Mouse (Mus musculus): Measurements from ENCODE around the gene Gars. TPM values are rescaled to one million over a fixed set of nuclear protein-coding genes. Genes with fewer than 3 reads are reported as not detected.

Gars gene
- polyA plus RNA-seq, 1 experiment from 2014 or later, result 172 TPM

DNA sequence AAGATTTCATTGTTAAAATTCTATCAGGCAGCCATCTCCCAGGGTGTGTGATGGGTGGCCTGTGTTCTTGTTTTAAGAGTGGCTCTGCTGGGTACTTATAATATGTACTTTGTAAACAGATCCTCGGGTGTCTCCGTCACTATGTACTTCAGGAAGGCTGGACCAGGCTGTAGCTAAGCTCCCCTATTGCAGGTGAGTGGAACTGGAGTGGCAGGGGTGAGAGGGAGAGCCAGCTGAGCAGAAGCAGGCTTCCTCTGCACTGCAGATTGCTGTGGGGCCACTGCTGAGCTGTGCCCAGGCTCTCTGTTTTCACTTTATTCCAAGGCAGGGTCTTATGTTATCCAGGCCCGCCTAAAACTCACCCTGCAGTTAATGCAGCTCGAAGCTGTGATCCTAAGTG, 35.4 kb upstream of the Gars start:
- H3K36me3 ChIP-seq (ENCODE audit: control insufficient read depth, insufficient read depth, low read length), result no peaks in the 10 kb centered on the region
- H3K4me3 ChIP-seq (ENCODE audit: low read depth, low read length), result no peak overlapping the region
- H3K27ac ChIP-seq (replicated peaks; ENCODE audit: low read depth, low read length), result no peak overlapping the region
- ATAC-seq (ENCODE audit: insufficient number of reproducible peaks, low FRiP score, low TSS enrichment, low read depth) (no peak), DNase-seq (ENCODE audit: low spot score) (no peak)
- 76% methylated on average over 4 of the region's 4 CpGs for WGBS
- H3K9me3 ChIP-seq (ENCODE audit: control insufficient read depth, low read length), result no peaks in the 10 kb centered on the region
- no peak overlapping the region for H3K9ac ChIP-seq (ENCODE audit: low read length)
- H3K27me3 ChIP-seq (ENCODE audit: control insufficient read depth, insufficient read depth, low read length), result no peaks in the 10 kb centered on the region
- H3K4me2 ChIP-seq (ENCODE audit: low read depth, severe bottlenecking), result no peak overlapping the region
- no peaks in the 10 kb centered on the region for H3K4me1 ChIP-seq (ENCODE audit: control insufficient read depth, insufficient read depth, low read length)

DNA sequence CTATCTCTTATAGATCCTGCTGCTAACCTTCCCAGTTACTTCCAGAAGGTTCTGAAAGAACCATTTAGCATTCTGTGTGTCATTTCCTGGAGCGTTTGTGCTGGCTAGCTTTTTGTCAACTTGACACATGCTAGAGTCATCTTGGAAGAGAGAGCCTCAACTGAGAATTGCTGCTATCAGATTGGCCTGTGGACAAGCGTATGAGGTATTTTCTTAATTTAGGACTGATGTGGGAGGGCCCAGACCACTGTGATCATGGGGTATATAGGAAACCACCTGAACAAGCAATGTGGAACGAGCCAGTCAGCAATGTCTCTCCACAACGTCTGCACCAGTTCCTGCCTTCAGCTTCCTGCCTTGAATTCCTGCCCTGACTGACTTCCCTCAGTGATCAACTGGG, 34.2 kb upstream of the Gars start:
- Histone ChIP-seq H3K36me3 (ENCODE audit: control insufficient read depth, insufficient read depth, low read length) (no peaks in the 10 kb centered on the region), H3K27me3 (ENCODE audit: control insufficient read depth, insufficient read depth, low read length) (no peaks in the 10 kb centered on the region), H3K9ac (ENCODE audit: low read length) (no peak overlapping the region), H3K4me3 (ENCODE audit: low read depth, low read length) (no peak overlapping the region), H3K4me2 (ENCODE audit: low read depth, severe bottlenecking) (no peak overlapping the region), H3K27ac (replicated peaks; ENCODE audit: low read depth, low read length) (no peak overlapping the region), H3K9me3 (ENCODE audit: control insufficient read depth, low read length) (no peaks in the 10 kb centered on the region), H3K4me1 (ENCODE audit: control insufficient read depth, insufficient read depth, low read length) (no peaks in the 10 kb centered on the region)
- no peak for ATAC-seq (ENCODE audit: insufficient number of reproducible peaks, low FRiP score, low TSS enrichment, low read depth)
- DNase-seq (ENCODE audit: low spot score), result no peak
- WGBS, result 68% methylated on average over 4 of the region's 4 CpGs

DNA sequence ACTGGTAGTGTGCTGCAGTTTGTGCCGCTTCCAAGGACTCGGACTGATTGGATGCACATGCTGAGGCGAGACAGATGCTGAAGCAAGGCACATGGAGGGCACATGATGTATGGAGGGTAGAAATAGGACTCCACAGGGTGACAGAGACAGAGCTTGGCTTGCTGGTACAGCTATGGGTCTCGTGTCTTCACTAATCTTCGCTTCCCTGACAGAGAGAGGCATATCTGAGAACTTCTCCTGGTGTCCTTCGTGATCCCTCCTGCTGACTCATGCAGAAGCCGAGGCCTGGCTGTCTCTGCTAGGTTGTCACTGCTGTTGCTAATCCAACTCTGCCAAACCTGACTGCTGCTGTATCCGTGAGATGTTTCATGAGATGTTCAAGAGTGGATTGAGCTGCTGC, 29.4 kb upstream of the Gars start:
- WGBS, result 86% methylated on average over 8 of the region's 8 CpGs
- Histone ChIP-seq H3K27me3 (ENCODE audit: control insufficient read depth, insufficient read depth, low read length) (no peaks in the 10 kb centered on the region), H3K36me3 (ENCODE audit: control insufficient read depth, insufficient read depth, low read length) (no peaks in the 10 kb centered on the region), H3K9me3 (ENCODE audit: control insufficient read depth, low read length) (no peaks in the 10 kb centered on the region), H3K4me3 (ENCODE audit: low read depth, low read length) (no peak overlapping the region), H3K9ac (ENCODE audit: low read length) (no peak overlapping the region), H3K27ac (replicated peaks; ENCODE audit: low read depth, low read length) (no peak overlapping the region), H3K4me2 (ENCODE audit: low read depth, severe bottlenecking) (no peak overlapping the region), H3K4me1 (ENCODE audit: control insufficient read depth, insufficient read depth, low read length) (no peaks in the 10 kb centered on the region)
- ATAC-seq (ENCODE audit: insufficient number of reproducible peaks, low FRiP score, low TSS enrichment, low read depth) (no peak), DNase-seq (ENCODE audit: low spot score) (no peak)

DNA sequence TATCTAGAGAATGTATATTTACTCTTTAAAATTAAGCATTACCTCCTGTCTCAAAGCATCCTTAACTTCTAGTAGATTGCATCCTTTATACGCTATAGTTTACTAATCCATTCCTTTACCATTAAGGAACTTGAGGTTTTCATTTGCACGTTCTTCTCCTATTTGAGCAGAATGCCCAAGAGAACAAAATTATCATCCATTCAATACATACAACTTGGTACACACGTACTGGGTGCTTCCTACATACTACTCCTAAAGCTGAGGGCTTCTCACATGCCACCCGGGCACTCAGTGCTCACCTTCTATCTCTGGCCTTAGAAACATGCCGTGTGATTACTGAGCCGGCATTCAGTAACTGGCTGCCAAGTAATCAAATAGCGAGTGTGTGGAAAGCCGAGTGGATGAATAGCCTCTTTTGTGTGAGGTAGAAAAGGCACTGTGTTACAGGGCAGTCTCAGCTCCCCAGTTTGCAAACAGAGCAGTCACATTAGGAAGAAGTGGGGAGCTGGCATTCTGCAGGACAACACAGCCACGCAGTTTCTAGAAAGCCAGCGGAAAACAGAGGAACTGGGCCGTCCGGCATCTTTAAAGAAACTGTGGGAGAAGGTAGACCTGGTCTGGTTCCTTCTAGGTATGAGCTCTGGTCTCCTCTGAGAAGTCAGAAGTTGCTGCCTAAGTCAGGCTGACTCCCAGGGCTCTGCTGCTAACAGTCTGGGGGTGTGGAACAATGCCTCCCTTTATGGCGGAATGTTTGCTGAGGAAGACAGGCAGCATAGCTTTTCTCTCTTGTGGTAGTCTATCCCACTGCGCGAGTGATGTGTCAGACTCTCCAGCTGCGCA, 28.2 kb upstream of the Gars start:
- H3K27ac ChIP-seq (replicated peaks; ENCODE audit: low read depth, low read length), result peak overlapping the region; percentile 89
- WGBS, result 47% methylated on average over 16 of the region's 16 CpGs
- peak overlapping the region; percentile 37 for H3K9ac ChIP-seq (ENCODE audit: low read length)
- no peaks in the 10 kb centered on the region for H3K9me3 ChIP-seq (ENCODE audit: control insufficient read depth, low read length)
- H3K36me3 ChIP-seq (ENCODE audit: control insufficient read depth, insufficient read depth, low read length), result no peaks in the 10 kb centered on the region
- peak; percentile 62; the same call in 1 of the 2 replicates for ATAC-seq (ENCODE audit: insufficient number of reproducible peaks, low FRiP score, low TSS enrichment, low read depth)
- H3K4me2 ChIP-seq (ENCODE audit: low read depth, severe bottlenecking), result peak overlapping the region; percentile 22
- peak overlapping the region; percentile 8; the same call in 1 of the 2 replicates for H3K4me3 ChIP-seq (ENCODE audit: low read depth, low read length)
- no peaks in the 10 kb centered on the region for H3K27me3 ChIP-seq (ENCODE audit: control insufficient read depth, insufficient read depth, low read length)
- DNase-seq (ENCODE audit: low spot score), result peak; percentile 43
- H3K4me1 ChIP-seq (ENCODE audit: control insufficient read depth, insufficient read depth, low read length), result no peaks in the 10 kb centered on the region

DNA sequence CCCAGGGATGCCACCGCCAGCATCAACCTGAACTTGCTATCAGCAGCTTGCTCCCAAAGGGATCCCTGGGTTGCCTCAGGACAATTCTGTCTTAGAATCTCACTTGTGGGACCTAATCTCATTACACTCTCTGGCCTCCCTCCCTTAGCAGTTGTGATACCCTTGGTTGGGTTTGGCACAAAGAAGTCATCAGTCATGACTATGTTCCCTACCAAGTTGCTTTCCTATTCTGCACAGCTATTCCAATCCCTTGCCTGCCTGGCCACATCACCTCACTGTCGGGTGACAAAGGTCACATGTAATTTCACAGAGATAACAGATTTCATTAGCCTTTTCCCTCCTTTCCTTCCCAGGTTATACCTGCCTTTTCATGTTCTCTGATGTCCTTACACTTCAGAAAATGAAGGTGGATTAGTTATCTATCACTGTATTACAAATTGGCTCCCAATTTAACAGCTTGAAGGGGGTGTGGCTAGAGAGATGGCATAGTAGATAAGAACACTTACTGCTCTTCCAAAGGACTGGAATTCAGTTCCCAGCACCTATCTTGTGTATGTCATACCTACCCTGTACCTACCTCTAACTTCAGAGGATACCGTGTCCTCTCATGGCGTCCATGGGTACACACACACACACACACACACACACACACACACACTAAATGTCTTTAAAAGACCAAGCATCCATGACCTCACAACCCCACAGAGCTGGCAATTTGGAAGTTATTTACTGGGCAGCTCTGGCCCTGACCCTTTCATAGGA, 27.3 kb upstream of the Gars start:
- DNase-seq (ENCODE audit: low spot score) (no peak), ATAC-seq (ENCODE audit: insufficient number of reproducible peaks, low FRiP score, low TSS enrichment, low read depth) (no peak)
- H3K36me3 ChIP-seq (ENCODE audit: control insufficient read depth, insufficient read depth, low read length), result no peaks in the 10 kb centered on the region
- no peaks in the 10 kb centered on the region for H3K27me3 ChIP-seq (ENCODE audit: control insufficient read depth, insufficient read depth, low read length)
- H3K4me3 ChIP-seq (ENCODE audit: low read depth, low read length), result no peak overlapping the region
- WGBS, result 62% methylated on average over 4 of the region's 4 CpGs
- H3K4me2 ChIP-seq (ENCODE audit: low read depth, severe bottlenecking), result 0 out of 2 replicates have a peak overlapping the region, but pooled peaks have one; percentile 24
- H3K27ac ChIP-seq (replicated peaks; ENCODE audit: low read depth, low read length), result peak overlapping the region; percentile 89
- no peaks in the 10 kb centered on the region for H3K9me3 ChIP-seq (ENCODE audit: control insufficient read depth, low read length)
- H3K9ac ChIP-seq (ENCODE audit: low read length), result no peak overlapping the region
- no peaks in the 10 kb centered on the region for H3K4me1 ChIP-seq (ENCODE audit: control insufficient read depth, insufficient read depth, low read length)

DNA sequence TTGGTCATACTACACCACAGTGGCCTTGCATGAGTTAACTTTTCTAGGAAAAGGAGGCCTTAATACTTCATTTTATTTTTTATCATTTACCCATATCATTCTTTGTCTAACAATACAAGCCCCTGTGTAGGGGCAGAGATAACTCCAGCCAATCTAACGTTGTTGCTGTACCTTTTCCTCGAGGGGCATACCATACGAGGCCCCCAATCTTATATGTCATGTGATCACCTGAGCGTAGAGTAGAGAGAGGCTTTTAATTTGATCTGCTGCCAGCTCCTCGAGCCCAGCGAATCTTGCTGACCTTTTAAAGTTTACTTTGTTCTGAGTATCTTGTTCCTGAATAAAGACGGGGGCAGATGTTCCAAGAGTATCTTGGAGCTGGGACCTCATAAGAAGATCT, 25.3 kb upstream of the Gars start:
- WGBS, result 89% methylated on average over 7 of the region's 7 CpGs

DNA sequence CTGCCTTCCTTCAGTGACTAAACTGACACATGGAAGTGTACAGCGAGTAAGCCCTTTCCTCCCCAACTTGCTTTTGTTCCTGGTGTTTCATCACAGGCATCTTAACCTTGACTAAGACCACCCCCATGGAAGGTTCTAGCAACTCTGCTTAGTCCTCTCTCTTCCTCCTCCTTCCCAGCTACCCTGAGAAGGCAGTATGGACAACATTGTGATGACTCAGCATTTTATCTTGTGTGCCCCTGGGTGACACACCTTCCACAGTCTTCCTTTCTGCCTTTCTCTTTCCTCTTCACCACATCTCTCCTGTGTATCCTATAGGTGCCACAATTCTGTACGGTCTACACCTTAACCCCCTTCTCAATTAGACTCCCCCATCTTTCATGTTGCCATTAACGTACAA, 23.6 kb upstream of the Gars start:
- Histone ChIP-seq H3K27ac (replicated peaks; ENCODE audit: low read depth, low read length) (no peak overlapping the region), H3K4me3 (ENCODE audit: low read depth, low read length) (no peak overlapping the region), H3K4me2 (ENCODE audit: low read depth, severe bottlenecking) (no peak overlapping the region), H3K9ac (ENCODE audit: low read length) (no peak overlapping the region), H3K9me3 (ENCODE audit: control insufficient read depth, low read length) (no peaks in the 10 kb centered on the region), H3K36me3 (ENCODE audit: control insufficient read depth, insufficient read depth, low read length) (no peaks in the 10 kb centered on the region), H3K27me3 (ENCODE audit: control insufficient read depth, insufficient read depth, low read length) (no peaks in the 10 kb centered on the region), H3K4me1 (ENCODE audit: control insufficient read depth, insufficient read depth, low read length) (no peaks in the 10 kb centered on the region)
- ATAC-seq (ENCODE audit: insufficient number of reproducible peaks, low FRiP score, low TSS enrichment, low read depth) (no peak), DNase-seq (ENCODE audit: low spot score) (no peak)
- 94% methylated on average over 3 of the region's 3 CpGs for WGBS

More for the DNA sequence above, 25.3 kb upstream of the Gars start:
- Histone ChIP-seq H3K36me3 (ENCODE audit: control insufficient read depth, insufficient read depth, low read length) (no peaks in the 10 kb centered on the region), H3K4me2 (ENCODE audit: low read depth, severe bottlenecking) (no peak overlapping the region), H3K4me3 (ENCODE audit: low read depth, low read length) (no peak overlapping the region), H3K27me3 (ENCODE audit: control insufficient read depth, insufficient read depth, low read length) (no peaks in the 10 kb centered on the region), H3K9me3 (ENCODE audit: control insufficient read depth, low read length) (no peaks in the 10 kb centered on the region), H3K9ac (ENCODE audit: low read length) (no peak overlapping the region), H3K27ac (replicated peaks; ENCODE audit: low read depth, low read length) (no peak overlapping the region), H3K4me1 (ENCODE audit: control insufficient read depth, insufficient read depth, low read length) (no peaks in the 10 kb centered on the region)
- ATAC-seq (ENCODE audit: insufficient number of reproducible peaks, low FRiP score, low TSS enrichment, low read depth) (no peak), DNase-seq (ENCODE audit: low spot score) (no peak)

DNA sequence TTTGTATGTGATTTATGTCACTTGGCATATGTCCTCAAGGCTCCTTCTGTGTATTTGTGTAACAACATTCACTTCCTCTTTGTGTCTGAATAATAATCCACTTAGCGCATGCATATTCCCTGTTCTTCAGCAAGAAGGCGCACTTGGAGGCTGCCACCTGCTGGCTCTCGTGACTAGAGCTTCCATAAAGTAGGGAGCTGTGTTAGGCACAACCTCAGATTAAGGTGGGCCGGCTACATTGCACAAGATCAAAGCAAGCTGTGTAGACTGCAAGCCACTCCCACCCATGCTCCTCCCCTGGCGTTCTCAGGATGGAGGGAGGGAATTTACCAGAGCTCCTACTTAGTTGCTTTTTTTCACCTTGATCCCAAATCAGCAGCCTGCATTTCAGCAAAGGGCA, 21.6 kb upstream of the Gars start:
- Histone ChIP-seq H3K27me3 (ENCODE audit: control insufficient read depth, insufficient read depth, low read length) (no peaks in the 10 kb centered on the region), H3K36me3 (ENCODE audit: control insufficient read depth, insufficient read depth, low read length) (no peaks in the 10 kb centered on the region), H3K4me3 (ENCODE audit: low read depth, low read length) (no peak overlapping the region), H3K27ac (replicated peaks; ENCODE audit: low read depth, low read length) (no peak overlapping the region), H3K4me2 (ENCODE audit: low read depth, severe bottlenecking) (no peak overlapping the region), H3K9ac (ENCODE audit: low read length) (no peak overlapping the region), H3K9me3 (ENCODE audit: control insufficient read depth, low read length) (no peaks in the 10 kb centered on the region), H3K4me1 (ENCODE audit: control insufficient read depth, insufficient read depth, low read length) (no peaks in the 10 kb centered on the region)
- WGBS, result 22% methylated on average over 5 of the region's 5 CpGs
- ATAC-seq (ENCODE audit: insufficient number of reproducible peaks, low FRiP score, low TSS enrichment, low read depth), result no peak
- DNase-seq (ENCODE audit: low spot score), result peak; percentile 42

All from limb, embryonic 11.5 days (tissue).